Mouse (Mus musculus): ENCODE results near the gene Prtg.

Prtg gene

DNA sequence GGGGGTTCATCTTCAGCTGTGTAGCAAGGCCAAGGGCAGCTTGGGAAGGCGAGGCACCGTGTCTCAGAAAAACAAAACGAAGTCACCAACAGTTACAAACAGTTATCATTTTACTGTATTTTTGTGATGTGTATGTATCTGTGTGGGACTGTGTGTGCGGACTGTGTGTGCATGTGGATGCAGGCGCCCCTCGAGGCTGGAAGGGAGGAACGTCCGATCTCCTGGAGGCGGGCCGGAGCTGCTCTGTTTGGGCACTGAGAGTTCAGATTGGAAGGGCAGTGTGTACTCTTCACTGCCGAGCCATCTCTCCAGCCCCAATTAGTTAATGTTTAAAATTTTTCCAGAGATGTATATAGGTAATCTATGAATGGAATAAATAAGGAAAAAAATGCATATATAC is 55.5 kb downstream of the Prtg start:
- no peak for DNase-seq (ENCODE audit: low spot score in 2 of 2)

DNA sequence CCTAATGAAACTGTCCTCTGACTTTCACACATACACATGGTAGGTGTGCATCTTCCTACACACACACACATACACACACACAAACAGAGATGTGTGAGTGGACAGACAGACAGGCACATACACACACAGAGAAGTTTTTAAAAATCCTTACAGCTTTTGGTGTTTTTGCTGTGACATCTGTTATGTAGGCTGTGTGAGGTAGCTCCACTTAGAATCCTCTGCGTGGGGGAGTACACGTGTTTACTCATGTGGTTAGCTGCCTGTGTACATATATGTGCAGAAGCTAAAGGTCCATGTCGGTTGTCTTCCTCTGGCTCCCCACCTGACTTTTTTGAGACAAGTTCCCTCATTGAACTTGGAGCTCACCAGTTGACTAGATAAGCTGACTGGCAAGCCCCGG is 56.3 kb downstream of the Prtg start:
- peak in 1 of 2 experiments; percentile 30 for DNase-seq (ENCODE audit: low spot score in 2 of 2)

DNA sequence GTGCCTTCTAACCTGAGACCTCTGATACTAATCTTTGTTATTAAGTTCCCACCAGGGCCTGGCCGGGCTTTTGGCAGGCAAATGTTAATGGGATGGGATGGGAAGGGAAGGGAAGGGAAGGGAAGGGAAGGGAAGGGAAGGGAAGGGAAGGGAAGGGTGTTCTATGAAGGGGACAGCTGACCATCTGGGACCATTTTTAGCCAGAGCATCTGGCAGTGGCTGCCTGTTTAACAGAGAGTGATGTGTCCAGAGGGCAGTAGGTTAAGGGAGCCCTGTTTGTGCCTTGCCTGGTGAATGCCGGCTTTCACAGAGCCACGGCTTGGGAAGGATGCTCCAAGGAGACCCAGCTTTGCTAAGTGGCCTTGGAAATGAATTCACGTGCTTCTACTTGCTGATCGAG is 57.1 kb downstream of the Prtg start:
- no peak for DNase-seq (ENCODE audit: low spot score in 2 of 2)

DNA sequence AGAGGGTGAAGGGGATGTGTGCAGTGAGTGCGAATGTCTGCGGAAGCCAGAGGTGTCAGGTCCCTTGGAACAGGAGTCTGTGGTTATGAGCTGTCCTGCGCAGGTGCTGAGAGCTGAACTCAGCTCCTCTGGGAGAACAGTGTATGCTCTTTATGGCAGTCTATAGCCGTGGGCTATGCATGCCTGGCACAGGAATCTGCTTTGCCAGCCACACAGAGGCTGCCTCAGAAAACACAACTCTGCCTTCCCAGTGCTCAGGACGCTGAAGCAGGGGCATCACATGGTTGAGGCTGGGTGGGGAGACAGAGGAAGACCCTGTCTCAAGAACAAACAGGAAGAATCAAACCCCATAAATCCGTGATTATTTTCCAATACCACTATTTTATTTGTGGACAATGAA is 60.8 kb downstream of the Prtg start:
- no peak for DNase-seq (ENCODE audit: low spot score in 2 of 2)

DNA sequence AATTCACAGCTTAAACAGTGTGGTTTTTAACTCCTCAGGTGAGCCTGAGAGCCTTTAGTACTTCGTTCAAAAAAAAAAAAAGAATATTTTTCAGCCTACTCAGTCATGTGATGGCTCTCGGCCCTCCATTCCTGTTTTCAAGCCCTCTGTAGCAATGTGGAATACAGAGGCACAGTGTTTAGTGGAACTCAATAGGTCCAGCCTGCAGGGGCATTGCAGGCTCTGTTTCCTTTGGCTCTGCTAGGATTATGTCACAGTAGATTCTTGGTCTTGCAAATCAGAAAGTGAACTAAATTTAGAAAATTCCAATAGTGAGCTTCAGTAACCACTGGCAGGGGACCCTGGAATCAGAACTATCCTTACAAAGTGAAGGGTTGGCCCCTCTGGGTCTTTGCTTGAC is 62.1 kb downstream of the Prtg start:
- DNase-seq (ENCODE audit: low spot score in 2 of 2), result no peak

DNA sequence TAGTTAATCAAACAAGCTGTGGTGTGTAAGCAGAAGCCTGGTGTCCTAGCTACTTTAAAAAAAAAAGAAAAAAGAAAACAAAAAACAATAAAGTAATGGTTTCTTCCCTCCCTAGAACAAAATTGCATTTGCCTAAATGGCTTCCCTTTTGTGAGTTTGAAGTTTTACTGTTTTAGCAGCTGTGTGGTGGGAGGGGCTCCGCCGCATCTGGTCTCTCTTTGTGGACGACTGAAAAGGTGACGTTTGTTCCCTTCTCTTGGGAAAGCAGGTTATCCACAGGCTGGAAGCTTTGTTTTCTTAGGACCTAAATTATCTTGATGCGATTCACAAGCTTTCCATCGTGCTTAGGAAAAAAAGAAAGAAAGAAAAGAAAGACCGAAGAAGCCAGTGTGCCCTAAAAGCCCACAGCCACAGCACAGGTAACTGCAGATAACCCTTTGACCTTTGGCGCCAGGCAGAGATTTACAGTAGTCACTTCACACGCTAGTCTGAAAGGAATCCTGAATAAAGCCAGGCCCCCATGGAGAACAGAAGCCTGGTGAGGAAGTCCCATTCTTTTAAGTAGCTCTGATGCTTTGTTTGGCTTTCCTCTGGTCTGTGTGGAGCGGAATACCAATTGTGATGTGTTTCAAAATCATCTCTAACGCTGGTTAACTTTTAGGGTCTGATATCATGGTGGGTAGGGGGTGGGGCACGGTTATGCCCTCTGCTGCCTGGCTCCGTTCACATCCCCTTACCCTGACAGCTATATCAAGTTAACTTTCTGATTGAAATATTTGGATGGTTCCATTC is 65.0 kb downstream of the Prtg start:
- DNase-seq (ENCODE audit: low spot score in 2 of 2), result no peak

DNA sequence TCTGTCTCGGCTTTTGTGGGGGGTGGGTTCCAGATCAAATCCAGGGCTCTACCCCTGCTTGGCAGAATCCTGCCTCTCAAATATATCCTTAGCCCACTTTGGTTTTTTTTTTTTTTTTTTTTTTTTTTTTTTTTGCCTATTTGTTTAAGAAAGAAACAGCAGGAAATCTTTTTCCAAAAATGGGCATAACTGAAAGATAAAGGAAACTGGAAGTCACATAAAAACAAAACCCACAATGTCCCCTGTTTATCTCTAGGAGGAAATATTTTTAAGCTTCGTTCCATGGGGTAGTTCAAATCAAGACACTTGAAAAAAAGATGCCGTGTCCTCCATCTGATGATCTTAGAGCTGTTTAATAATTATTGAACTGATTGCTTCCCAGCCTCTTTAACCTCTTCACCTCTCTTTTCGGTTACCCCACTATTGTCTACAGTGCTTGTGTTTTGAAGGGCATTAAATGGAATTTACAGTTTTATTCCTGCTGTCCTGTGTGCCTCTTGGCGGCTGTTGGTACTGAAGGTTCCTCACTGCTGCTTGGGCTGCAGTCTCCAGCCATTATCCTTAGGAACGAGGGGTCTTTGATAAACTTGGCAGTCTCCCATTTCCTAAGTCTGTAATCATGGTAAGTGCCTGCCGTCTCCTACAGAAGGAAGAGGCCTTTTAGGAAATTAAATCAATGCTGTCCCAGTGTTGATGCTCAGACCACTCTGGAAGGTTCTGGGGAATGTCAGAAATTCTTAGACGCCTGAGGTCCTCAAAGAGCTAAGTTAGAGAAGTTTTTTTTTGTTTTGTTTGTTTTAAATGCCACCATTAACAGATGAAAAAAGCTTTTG is 65.8 kb downstream of the Prtg start:
- no peak for DNase-seq (ENCODE audit: low spot score in 2 of 2)

DNA sequence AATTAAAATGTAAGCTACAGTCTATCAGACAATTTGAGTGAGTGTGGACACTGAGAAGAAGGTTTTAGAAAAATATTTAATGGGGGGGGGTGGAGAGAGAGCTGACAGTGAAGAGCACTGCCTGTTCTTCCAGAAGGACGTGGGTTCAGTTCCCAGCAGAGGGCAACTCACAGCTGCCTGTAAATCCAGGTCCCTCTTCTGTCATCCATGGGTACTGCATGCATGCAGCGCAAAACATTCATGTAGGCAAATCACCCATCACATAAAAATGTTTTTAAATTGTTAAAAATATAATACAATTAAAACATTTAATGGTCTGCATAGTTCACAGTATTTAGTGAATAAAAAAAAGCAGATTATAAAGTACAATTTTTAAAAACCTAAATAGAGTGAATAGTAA is 69.2 kb downstream of the Prtg start:
- DNase-seq (ENCODE audit: low spot score in 2 of 2), result no peak

DNA sequence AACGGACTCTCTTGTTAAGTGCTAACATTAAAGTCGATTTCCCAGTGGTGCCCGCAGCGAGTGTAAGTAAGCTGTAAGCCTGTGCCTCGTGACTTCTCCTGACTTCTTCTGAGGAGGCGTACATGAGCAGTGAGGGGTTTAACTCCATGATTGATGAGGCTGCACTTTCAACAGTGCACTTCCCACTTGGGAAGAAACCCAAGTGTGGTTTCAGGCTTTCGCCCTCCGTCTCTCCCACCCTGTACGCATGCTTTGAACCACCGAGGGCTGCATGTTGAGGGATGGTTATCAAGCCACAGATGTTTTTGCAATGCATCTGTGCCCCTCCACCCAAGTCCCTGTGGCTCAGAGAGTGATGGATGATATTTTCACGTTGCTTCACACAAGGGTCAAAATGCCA is 71.2 kb downstream of the Prtg start:
- DNase-seq (ENCODE audit: low spot score in 2 of 2), result no peak

DNA sequence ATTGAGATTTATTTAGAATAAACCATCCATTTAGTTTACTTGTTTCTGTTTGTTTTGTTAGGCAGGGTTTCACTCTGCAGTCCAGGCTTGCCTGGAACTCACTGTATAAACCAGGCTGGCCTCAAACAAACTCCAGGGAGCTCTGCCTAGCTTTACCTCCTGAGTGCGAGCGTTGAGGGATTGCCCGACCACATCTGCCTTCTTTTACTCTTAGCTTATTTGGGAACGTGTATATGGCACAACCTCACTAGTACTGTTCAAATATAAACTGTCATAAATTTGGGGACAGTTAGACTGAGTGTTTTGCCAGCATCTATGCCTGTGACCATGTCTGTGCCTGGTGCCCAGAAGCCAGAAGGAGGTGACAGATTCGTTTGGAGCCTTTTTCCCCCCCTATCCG is 72.0 kb downstream of the Prtg start:
- no peak for DNase-seq (ENCODE audit: low spot score in 2 of 2)

DNA sequence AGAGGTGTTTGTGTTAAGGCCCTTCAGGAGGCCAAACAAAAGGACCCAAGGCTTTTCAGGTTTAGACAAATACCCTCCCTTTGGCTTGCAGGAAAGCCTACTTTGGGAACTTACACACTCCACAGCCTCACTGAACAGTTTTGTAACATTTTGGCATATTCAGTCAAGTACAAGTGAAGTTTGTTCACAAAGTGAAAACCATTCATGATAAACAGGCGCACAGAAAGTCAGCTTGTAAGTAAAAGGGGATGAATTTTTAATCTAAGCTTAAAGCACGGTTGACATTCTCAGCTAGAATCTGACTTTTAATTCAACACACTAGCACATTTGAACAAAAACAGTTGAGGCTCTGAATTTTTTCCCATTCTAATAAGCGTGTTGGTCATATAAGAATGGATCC is 72.9 kb downstream of the Prtg start:
- no peak for DNase-seq (ENCODE audit: low spot score in 2 of 2)

DNA sequence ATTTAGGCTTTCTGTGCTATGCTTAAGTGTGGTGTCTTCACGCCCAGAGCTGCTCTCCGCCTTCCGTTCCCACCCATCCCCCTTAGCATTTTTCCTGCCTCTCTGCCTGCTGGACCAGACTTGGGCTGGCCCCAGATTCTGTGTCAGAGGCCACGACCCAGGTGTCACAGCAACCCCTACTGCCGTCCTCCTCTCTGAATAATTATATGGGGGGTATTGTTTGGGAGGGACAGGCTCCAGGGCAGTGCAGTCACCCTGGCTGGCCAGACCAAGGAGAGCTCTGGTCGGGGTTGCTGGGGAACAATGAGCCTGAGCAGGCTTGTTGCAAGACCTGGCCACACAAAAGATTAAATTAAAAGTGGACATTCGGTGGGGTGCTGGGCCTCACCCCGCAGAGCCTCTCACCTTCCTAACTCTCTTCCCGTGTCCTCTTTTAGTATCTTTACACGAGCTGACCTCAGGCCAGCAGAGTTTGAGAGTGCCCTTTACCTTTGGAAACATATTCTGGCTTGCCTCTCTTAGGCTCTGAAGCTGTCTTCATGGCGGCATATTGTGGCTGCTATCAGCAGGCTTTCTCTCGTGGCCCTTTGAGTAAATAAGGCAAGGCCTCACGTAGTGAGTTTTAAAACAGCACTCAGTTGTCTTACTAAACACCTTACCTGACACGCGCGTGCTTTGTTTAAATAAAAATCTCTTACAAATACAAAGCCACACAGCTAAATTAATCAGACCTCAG is 73.7 kb downstream of the Prtg start:
- DNase-seq (ENCODE audit: low spot score in 2 of 2), result no peak

DNA sequence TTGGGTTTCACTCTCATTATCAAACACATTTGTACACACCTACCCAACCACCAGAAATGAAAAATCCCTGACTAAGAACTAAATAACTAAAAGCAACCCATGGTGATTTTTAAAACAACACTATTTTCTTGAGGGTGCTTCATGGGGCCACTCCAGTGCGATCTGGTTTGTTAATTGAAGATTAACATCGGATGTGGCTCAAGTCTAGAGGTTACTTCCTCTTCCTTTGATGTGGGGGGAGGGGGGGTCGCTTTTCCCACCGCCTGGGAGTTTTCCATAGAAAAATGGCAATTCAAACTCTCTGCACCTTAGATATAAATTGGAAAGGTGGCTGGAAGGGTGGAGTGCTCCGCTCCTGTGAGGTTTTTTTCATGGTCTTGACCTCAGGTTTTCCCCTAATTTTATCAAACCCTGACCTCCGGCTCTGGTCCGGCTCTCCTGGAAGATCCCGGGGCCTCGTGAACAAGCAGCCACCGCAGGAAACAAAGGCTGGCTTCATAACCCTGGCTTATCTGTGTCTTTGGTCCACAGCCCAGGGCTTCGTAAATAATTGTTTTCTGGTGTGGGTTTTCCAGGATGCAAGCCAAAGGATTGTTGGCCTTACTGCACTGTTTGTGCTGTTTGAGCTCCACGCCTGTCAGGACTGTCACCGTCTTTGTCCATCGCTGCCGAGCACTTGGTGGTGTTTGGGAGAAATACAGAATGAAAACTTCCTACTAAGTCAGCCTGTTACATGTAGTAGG is 74.5 kb downstream of the Prtg start:
- no peak for DNase-seq (ENCODE audit: low spot score in 2 of 2)

DNA sequence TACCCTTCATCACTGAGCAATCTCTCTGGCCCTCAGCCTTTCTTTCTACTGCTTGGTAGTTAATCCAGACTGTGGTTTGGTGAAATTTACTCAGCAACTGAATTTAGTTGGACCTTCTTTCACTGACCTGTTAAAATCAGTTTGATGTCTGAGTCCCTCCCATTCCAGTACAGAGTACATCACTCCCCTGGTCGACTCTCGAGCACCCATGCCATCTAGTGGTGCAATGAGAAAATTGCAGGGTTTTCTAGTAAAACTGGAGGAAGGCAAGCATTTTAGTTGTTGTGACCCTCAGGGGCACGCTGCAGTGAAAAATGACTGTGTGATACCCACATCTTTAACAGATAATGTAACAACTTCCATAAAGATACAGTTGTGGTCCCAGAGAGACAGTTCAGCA is 77.3 kb downstream of the Prtg start:
- no peak for DNase-seq (ENCODE audit: low spot score in 2 of 2)

DNA sequence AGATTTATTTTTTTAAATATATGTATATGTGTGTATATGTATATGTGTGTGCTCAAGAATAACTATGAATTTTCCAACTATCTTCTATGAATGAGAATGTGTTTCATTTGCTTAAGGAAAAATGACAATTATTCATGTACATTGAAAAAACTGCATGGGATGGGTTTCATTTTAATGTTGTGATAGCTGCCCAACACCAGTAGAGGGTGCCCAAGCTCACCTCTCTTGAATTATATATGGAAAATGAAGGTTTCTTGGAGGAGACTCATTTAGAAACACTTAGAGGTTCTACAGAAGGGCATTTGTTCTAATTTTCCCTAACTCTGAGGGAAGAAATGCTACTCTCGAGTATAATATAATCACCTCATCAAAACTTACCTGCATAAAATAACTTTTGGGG is 83.1 kb downstream of the Prtg start:
- DNase-seq (ENCODE audit: low spot score in 2 of 2), result no peak

DNA sequence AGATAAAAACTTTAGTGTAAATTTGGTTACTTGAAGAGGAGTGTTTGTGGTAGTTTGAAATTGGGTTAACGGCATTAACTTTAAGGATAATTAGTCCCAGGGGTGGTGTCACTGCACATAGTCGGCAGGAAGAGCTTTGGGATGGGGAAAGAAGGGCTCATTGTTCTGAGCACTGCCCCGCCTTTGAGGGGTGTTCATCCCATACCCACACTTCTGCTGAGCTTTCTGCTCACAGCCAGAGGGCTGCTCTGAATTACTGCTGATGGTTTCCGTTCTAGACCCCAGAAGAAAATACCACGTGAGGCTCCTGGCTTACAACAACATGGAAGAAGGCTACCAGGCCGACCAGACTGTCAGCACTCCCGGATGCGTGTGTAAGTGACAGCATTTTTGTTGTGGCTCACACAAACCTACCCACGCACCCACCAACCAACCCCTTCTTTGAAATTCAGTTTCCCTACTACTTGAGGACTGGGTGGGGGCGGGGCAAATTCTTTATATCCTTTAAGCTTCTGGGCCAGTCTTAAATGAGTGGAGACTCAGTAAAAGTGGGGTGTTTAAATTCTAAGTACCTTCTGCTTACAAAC is 83.9 kb downstream of the Prtg start:
- DNase-seq (ENCODE audit: low spot score in 2 of 2), result no peak

DNA sequence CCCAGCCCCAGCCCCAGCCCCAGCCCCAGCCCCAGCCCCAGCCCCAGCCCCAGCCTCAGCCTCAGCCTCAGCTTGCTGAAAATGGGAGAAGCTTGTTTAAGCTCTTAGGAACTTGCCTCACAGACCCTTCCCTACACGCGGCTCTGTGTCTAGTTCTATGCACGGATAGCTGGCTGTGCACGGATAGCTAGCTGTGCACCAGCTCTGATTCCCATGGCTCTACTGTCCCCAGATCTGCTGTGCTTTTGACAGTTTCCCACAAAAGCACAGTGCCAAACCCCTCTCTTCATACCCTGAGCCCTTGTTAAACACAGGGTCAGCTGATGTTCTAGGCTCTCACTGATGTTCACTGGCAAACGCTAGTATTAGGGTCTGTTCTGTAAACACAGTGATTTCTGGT is 86.1 kb downstream of the Prtg start:
- DNase-seq (ENCODE audit: low spot score in 2 of 2), result no peak

DNA sequence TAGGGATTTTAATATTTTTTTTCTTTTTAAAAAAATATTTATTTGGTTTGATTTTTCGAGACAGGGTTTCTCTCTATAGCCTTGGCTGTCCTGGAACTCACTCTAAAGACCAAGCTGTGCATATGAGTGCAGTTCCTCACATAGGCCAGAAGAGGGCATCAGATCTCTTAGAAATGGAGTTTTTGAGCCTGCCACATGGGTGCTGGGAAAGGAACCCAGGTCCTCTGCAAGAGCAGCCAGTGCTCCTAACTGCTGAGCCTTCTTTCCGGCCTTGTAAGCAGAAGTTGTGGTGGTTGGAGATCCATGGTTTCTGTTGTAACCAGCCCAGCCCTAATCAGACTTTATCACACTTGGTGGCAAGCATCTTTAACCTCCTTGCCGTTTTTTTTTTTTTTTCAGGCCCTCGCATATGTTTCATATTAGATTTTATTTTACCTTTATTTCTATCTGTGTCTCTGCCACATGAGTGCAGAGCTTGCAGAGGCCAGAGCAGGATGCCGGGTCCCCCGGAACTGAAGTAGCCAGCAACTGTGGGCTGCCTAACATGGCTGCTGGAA is 88.2 kb downstream of the Prtg start:
- no peak for DNase-seq (ENCODE audit: low spot score in 2 of 2)

DNA sequence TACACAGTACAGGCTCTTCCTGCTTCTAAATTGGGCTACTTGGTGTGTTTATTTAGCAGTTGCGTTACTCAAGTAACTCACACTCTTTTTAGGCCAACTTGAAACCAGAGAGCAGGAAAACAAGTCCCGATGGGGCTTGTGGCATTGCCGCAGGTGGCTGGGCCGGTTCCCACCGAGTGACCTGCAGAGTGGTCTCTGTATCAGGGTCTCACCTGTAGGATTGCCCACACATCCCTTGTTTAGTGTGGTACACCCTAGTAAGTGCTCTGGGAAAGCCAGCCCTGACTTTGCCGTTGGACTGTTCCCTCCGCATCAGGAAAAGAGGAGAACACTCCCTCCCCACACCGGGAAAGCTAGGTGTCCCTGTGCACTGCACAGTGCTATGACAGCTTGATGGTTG is 95.4 kb downstream of the Prtg start:
- no peak for DNase-seq (ENCODE audit: low spot score in 2 of 2)

DNA sequence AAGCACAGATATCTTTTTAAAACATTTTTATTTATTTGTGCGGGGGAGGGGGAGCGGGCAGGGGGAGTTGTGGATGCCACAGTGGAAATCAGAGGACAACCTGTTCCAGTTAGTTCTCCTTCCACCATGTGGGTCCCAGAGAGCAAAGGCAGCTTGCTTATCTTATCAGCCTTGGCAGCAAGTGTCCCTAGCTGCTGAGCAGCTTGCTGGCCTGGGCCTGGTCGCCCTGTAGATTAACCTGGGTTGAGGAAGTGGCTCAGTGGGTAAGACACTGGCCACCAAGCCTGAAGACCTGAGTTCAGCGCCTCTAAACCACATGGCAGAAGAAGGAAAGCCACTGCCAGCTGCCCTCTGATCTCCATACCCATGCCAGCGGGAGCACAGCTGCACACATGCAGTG is 95.9 kb downstream of the Prtg start:
- DNase-seq (ENCODE audit: low spot score in 2 of 2), result no peak

DNA sequence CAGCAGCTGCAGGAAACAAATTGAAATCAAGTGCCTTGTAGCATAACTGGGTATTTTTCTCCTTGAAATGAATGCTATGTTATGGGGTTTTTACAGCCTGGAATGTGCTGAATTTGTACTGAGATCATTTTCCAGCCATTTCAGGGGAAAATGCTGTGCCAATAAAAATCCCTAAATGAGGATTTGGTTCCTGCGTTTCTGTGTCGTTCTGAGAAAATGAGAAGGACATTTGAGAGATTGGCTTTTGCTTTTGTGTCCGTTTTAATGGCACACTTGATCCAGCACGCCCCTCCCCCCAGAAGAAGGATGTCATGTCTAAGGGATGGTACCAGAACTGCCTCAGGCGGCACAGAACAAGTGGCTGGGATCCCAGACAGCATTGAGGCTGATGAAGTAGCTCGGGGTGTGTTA is 100.0 kb downstream of the Prtg start:
- no peak for DNase-seq (ENCODE audit: low spot score in 2 of 2)

Measured in right cerebral cortex, postnatal 36 days (tissue).